Mouse (Mus musculus): ENCODE measurements around the gene Gm47841.

DNA sequence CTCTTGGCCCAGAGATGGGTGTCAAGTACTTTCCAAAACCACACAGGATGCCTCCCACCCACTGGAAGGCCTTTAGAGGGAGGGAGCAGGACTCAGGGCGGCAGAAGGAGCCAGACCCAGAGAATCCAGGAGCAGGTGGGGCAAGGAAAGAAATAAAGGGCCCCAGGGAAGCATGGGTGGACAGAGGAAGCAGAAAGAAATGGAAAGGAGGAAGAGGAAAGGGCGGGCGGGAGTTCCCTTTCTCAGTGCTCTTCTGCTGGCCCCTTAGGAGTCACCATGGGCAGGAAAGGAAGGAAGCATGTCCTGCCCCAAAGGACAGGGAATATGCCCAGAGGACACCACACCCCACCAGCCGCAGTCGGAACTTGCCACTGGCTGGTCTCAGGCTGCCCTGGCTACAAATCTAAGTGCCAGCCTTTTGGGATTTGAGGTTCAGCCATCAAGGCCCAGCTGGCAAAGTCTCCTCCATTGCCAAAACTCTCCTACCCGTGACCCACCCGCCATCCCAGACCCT, 33.9 kb upstream of the Gm47841 start:
- no peak for TF ChIP-seq CTCF (IDR thresholded peaks at IDR 0.05; ENCODE audit: low read depth)
- TF ChIP-seq EP300 (optimal IDR thresholded peaks at IDR 0.05): no peak

Data from stomach, postnatal 0 days (tissue).